Mouse (Mus musculus): ENCODE measurements around the gene Wdr1. TPM values are rescaled to one million over a fixed set of nuclear protein-coding genes. Genes with fewer than 3 reads are reported as not detected.
A peak's percentile ranks its signal among the peaks of the same experiment; 100 is the strongest.
"Not testable (repeated sequence)": the region's sequence is repeated elsewhere in the genome, so short reads cannot be mapped to it uniquely, and the experiment has no call there.

Wdr1 gene
- total RNA-seq (2014; rRNA removed) = 245 and 258 TPM in 2 replicates
- 174 TPM in 2 replicates for polyA plus RNA-seq (2015; fragmentation: Nextera tagmentation; extraction: Ambion mirVana)

- no peaks in the 10 kb centered on the region for H3K36me3 ChIP-seq (ENCODE audit: insufficient read depth, low read length)
- peak within 1 kb of the TSS; percentile 70 for H3K4me3 ChIP-seq (ENCODE audit: low read length)
- H3K27me3 ChIP-seq (ENCODE audit: insufficient read depth, low read length) = no peaks in the 10 kb centered on the region
- peak within 1 kb of the TSS; percentile 85; the same call in 1 of the 2 replicates for H3K9ac ChIP-seq (replicated peaks; ENCODE audit: low read length)
- TF ChIP-seq CTCF (IDR thresholded peaks at IDR 0.05; ENCODE audit: low read depth) = no peak
- H3K4me1 ChIP-seq (ENCODE audit: insufficient read depth, low read length) = peaks cover 11% of the 10 kb centered on the region
- no peaks in the 10 kb centered on the region for H3K9me3 ChIP-seq (ENCODE audit: low read length)
- 86% methylated on average over 2 of the region's 2 CpGs for WGBS
- DNase-seq (ENCODE audit: low spot score) (no peak), ATAC-seq (no peak)
- H3K4me2 ChIP-seq (ENCODE audit: low read depth, low read length) = peak within 1 kb of the TSS; percentile 65
- peak within 1 kb of the TSS; percentile 83 for H3K27ac ChIP-seq
These were observed at the start of gene Wdr1 for GRCm38 (mm10) chr5:38563121-38563520. Gene Wdr1 (minus strand): TSS chr5:38563221.

- Histone ChIP-seq H3K4me3 (ENCODE audit: low read length) (no peak overlapping the region), H3K4me2 (ENCODE audit: low read depth, low read length) (no peak overlapping the region), H3K9ac (replicated peaks; ENCODE audit: low read length) (no peak overlapping the region), H3K9me3 (ENCODE audit: low read length) (no peaks in the 10 kb centered on the region), H3K27ac (no peak overlapping the region), H3K4me1 (ENCODE audit: insufficient read depth, low read length) (no peaks in the 10 kb centered on the region), H3K36me3 (ENCODE audit: insufficient read depth, low read length) (no peaks in the 10 kb centered on the region), H3K27me3 (ENCODE audit: insufficient read depth, low read length) (no peaks in the 10 kb centered on the region)
- ATAC-seq = peak; percentile 27; the same call in 1 of the 2 replicates
- no peak for TF ChIP-seq CTCF (IDR thresholded peaks at IDR 0.05; ENCODE audit: low read depth)
- WGBS = 70% methylated on average over 3 of the region's 3 CpGs
- peak; percentile 10 for DNase-seq (ENCODE audit: low spot score)
These were observed 48.1 kb upstream of the Wdr1 start for GRCm38 (mm10) chr5:38611118-38611517.

GRCm38 (mm10) chr5:38608219-38608618 is 45.2 kb upstream of the Wdr1 start:
- H3K4me3 ChIP-seq (ENCODE audit: low read length); H3K4me2 ChIP-seq (ENCODE audit: low read depth, low read length); H3K4me1 ChIP-seq (ENCODE audit: insufficient read depth, low read length); DNase-seq (ENCODE audit: low spot score); H3K9ac ChIP-seq (replicated peaks; ENCODE audit: low read length); ATAC-seq; H3K9me3 ChIP-seq (ENCODE audit: low read length); H3K27me3 ChIP-seq (ENCODE audit: insufficient read depth, low read length); H3K36me3 ChIP-seq (ENCODE audit: insufficient read depth, low read length); H3K27ac ChIP-seq: not testable (repeated sequence)
- WGBS = 75% methylated on average over 4 of the region's 4 CpGs

- peak; percentile 8 for DNase-seq (ENCODE audit: low spot score)
- WGBS = 42% methylated on average over 11 of the region's 11 CpGs
- no peaks in the 10 kb centered on the region for H3K4me1 ChIP-seq (ENCODE audit: insufficient read depth, low read length)
- no peak overlapping the region for H3K9ac ChIP-seq (replicated peaks; ENCODE audit: low read length)
- no peak overlapping the region for H3K27ac ChIP-seq
- no peaks in the 10 kb centered on the region for H3K9me3 ChIP-seq (ENCODE audit: low read length)
- H3K4me3 ChIP-seq (ENCODE audit: low read length) = peak overlapping the region; percentile 23; the same call in 1 of the 2 replicates
- H3K4me2 ChIP-seq (ENCODE audit: low read depth, low read length) = peak overlapping the region; percentile 48; the same call in 1 of the 2 replicates
- TF ChIP-seq CTCF (IDR thresholded peaks at IDR 0.05; ENCODE audit: low read depth) = peak; percentile 45
- H3K36me3 ChIP-seq (ENCODE audit: insufficient read depth, low read length) = no peaks in the 10 kb centered on the region
- no peaks in the 10 kb centered on the region for H3K27me3 ChIP-seq (ENCODE audit: insufficient read depth, low read length)
- 0 out of 2 replicates have a peak, but pooled peaks have one; percentile 38 for ATAC-seq
These were observed 35.8 kb upstream of the Wdr1 start for GRCm38 (mm10) chr5:38598647-38599304.

GRCm38 (mm10) chr5:38588924-38589323 is 25.9 kb upstream of the Wdr1 start:
- TF ChIP-seq CTCF (IDR thresholded peaks at IDR 0.05; ENCODE audit: low read depth) = no peak
- Histone ChIP-seq H3K27ac (no peak overlapping the region), H3K4me1 (ENCODE audit: insufficient read depth, low read length) (no peaks in the 10 kb centered on the region), H3K36me3 (ENCODE audit: insufficient read depth, low read length) (no peaks in the 10 kb centered on the region), H3K4me3 (ENCODE audit: low read length) (no peak overlapping the region), H3K27me3 (ENCODE audit: insufficient read depth, low read length) (no peaks in the 10 kb centered on the region), H3K9me3 (ENCODE audit: low read length) (no peaks in the 10 kb centered on the region), H3K9ac (replicated peaks; ENCODE audit: low read length) (no peak overlapping the region), H3K4me2 (ENCODE audit: low read depth, low read length) (no peak overlapping the region)
- DNase-seq (ENCODE audit: low spot score) (no peak), ATAC-seq (no peak)
- 74% methylated on average over 9 of the region's 9 CpGs for WGBS

- ATAC-seq = no peak
- H3K27me3 ChIP-seq (ENCODE audit: insufficient read depth, low read length) = no peaks in the 10 kb centered on the region
- no peak overlapping the region for H3K4me3 ChIP-seq (ENCODE audit: low read length)
- H3K4me1 ChIP-seq (ENCODE audit: insufficient read depth, low read length) = no peaks in the 10 kb centered on the region
- no peaks in the 10 kb centered on the region for H3K9me3 ChIP-seq (ENCODE audit: low read length)
- no peak for TF ChIP-seq CTCF (IDR thresholded peaks at IDR 0.05; ENCODE audit: low read depth)
- H3K36me3 ChIP-seq (ENCODE audit: insufficient read depth, low read length) = no peaks in the 10 kb centered on the region
- H3K4me2 ChIP-seq (ENCODE audit: low read depth, low read length) = no peak overlapping the region
- no peak for DNase-seq (ENCODE audit: low spot score)
- WGBS = 94% methylated on average over 2 of the region's 2 CpGs
- no peak overlapping the region for H3K9ac ChIP-seq (replicated peaks; ENCODE audit: low read length)
- no peak overlapping the region for H3K27ac ChIP-seq
These were observed 22.4 kb upstream of the Wdr1 start for GRCm38 (mm10) chr5:38585450-38585849.

GRCm38 (mm10) chr5:38583026-38583425 is 20.0 kb upstream of the Wdr1 start:
- 76% methylated on average over 4 of the region's 4 CpGs for WGBS
- Histone ChIP-seq H3K9ac (replicated peaks; ENCODE audit: low read length) (no peak overlapping the region), H3K36me3 (ENCODE audit: insufficient read depth, low read length) (no peaks in the 10 kb centered on the region), H3K27ac (no peak overlapping the region), H3K4me3 (ENCODE audit: low read length) (no peak overlapping the region), H3K4me2 (ENCODE audit: low read depth, low read length) (no peak overlapping the region), H3K9me3 (ENCODE audit: low read length) (no peaks in the 10 kb centered on the region), H3K27me3 (ENCODE audit: insufficient read depth, low read length) (no peaks in the 10 kb centered on the region), H3K4me1 (ENCODE audit: insufficient read depth, low read length) (no peaks in the 10 kb centered on the region)
- ATAC-seq (no peak), DNase-seq (ENCODE audit: low spot score) (no peak)
- TF ChIP-seq CTCF (IDR thresholded peaks at IDR 0.05; ENCODE audit: low read depth) = no peak
